Mouse (Mus musculus): ENCODE measurements around the gene Nenf. TPM values are rescaled to one million over a fixed set of nuclear protein-coding genes. Genes with fewer than 3 reads are reported as not detected.

Gene Nenf
- polyA plus RNA-seq, 1 experiment from 2014 or later, result 25.5 TPM

DNA sequence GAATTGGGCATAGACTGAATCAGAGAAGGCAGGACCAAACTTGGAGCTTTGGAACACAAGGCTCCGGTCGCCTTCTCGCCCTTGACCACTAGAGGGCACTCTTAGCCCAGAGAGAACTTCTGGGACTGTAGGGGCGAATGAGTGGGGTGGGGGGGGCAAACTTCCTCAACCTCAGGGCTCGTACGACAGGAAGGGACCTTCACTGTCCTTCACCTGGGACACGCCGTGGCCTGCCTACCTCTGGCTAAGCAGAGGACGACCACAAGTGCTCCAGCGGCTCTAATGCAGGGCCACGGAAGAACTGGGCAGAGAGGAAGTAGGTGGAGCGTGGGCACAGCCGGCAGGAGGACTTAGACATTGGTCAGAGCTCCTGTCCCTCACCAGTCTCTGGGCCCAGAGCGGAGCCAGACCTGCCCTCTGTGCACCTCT, 5.5 kb downstream of the Nenf start:
- peaks cover 2% of the 10 kb centered on the region; the same call in 1 of the 2 replicates for H3K36me3 ChIP-seq (ENCODE audit: control insufficient read depth, insufficient read depth)
- H3K9me3 ChIP-seq (replicated peaks; ENCODE audit: control insufficient read depth, low read length), result no peaks in the 10 kb centered on the region; the same call in 1 of the 2 replicates
- H3K4me2 ChIP-seq (ENCODE audit: low read depth, low read length), result peak overlapping the region; percentile 72
- peaks cover 9% of the 10 kb centered on the region for H3K4me1 ChIP-seq (ENCODE audit: control insufficient read depth, low read depth, low read length)
- WGBS (ENCODE audit: insufficient replicate concordance), result 0% methylated on average over 14 of the region's 14 CpGs
- 0 out of 2 replicates have a peak overlapping the region, but pooled peaks have one; percentile 43 for H3K27ac ChIP-seq (ENCODE audit: low read length)
- H3K9ac ChIP-seq (ENCODE audit: low read depth, low read length), result peak overlapping the region; percentile 63
- peak overlapping the region; percentile 69 for H3K4me3 ChIP-seq (ENCODE audit: low read depth, low read length)
- ATAC-seq (ENCODE audit: low read depth), result peak; percentile 91
- no peaks in the 10 kb centered on the region for H3K27me3 ChIP-seq (ENCODE audit: control insufficient read depth, insufficient read depth, low read depth, low read length)

DNA sequence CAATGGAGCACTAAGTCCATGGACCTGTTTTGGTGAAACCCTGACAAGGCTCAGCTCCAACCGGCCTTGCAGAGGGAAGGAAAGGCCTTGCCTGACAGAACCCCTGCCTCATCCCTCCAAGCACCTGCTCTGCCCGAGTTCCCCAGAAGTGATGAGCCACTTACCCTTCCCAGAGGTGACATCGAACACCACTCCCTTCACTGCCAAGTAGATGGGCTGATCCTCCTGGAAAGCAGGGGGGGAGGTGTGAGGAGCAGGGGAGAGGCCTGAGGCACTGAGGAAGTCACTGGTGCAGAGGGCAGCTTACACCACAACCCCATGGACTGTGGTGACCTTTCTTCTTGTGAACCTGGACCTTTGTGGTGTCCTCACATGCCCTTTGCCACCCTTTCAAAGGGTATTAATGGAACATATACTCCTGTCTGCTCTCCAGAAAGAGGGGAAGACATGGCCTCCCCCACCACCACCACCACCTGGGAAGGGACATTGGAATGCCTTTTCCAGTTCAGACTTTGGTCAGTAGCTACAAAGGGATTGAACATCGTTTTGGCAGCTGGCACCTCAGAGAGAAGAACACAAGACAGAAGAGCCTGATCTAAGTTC, 6.6 kb downstream of the Nenf start:
- H3K4me2 ChIP-seq (ENCODE audit: low read depth, low read length), result no peak overlapping the region
- no peak overlapping the region for H3K27ac ChIP-seq (ENCODE audit: low read length)
- H3K4me3 ChIP-seq (ENCODE audit: low read depth, low read length), result no peak overlapping the region
- no peak overlapping the region for H3K9ac ChIP-seq (ENCODE audit: low read depth, low read length)
- H3K36me3 ChIP-seq (ENCODE audit: control insufficient read depth, insufficient read depth), result peaks cover 2% of the 10 kb centered on the region; the same call in 1 of the 2 replicates
- no peaks in the 10 kb centered on the region; the same call in 1 of the 2 replicates for H3K9me3 ChIP-seq (replicated peaks; ENCODE audit: control insufficient read depth, low read length)
- ATAC-seq (ENCODE audit: low read depth), result no peak
- H3K27me3 ChIP-seq (ENCODE audit: control insufficient read depth, insufficient read depth, low read depth, low read length), result no peaks in the 10 kb centered on the region
- H3K4me1 ChIP-seq (ENCODE audit: control insufficient read depth, low read depth, low read length), result peaks cover 3% of the 10 kb centered on the region
- 70% methylated on average over 4 of the region's 4 CpGs for WGBS (ENCODE audit: insufficient replicate concordance)

DNA sequence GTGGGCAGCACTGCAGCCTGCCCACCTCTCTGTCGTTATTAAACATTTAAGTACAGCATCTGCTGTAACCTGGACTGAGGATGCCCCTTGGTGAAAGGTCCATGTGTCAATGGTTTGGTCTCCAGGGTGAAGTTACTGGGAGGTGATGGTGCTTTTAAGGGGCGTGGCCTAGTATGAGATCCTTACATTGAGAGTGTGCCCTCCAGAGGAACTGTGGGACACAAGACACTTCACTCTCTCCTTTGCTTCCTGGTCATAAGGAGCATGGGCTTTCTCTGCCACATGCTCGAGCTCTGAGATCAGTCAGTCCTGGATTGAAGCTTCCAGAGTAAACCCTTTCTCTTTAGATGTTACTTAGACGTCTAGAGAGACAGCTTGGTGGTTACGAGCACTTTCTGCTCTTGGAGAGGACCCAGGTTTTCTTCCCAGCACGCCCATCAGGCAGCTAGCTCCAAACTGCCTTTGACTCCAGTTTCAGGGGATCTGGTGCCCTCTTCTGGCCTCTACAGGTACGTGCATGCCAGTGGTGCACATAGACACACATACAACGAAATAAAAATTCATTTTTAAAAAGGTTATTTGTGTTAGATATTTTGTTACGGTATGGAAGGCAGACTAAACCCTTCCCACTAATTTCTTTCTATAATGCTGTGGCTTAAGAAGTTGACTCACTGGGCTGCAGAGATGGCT, 10.1 kb downstream of the Nenf start:
- H3K27ac ChIP-seq (ENCODE audit: low read length), result no peak overlapping the region
- H3K27me3 ChIP-seq (ENCODE audit: control insufficient read depth, insufficient read depth, low read depth, low read length), result no peaks in the 10 kb centered on the region
- H3K4me3 ChIP-seq (ENCODE audit: low read depth, low read length), result no peak overlapping the region
- peaks cover 2% of the 10 kb centered on the region; the same call in 1 of the 2 replicates for H3K36me3 ChIP-seq (ENCODE audit: control insufficient read depth, insufficient read depth)
- no peak overlapping the region for H3K4me2 ChIP-seq (ENCODE audit: low read depth, low read length)
- no peaks in the 10 kb centered on the region; the same call in 1 of the 2 replicates for H3K9me3 ChIP-seq (replicated peaks; ENCODE audit: control insufficient read depth, low read length)
- ATAC-seq (ENCODE audit: low read depth), result no peak
- no peak overlapping the region for H3K9ac ChIP-seq (ENCODE audit: low read depth, low read length)
- WGBS (ENCODE audit: insufficient replicate concordance), result 70% methylated on average over 9 of the region's 9 CpGs
- no peaks in the 10 kb centered on the region for H3K4me1 ChIP-seq (ENCODE audit: control insufficient read depth, low read depth, low read length)

DNA sequence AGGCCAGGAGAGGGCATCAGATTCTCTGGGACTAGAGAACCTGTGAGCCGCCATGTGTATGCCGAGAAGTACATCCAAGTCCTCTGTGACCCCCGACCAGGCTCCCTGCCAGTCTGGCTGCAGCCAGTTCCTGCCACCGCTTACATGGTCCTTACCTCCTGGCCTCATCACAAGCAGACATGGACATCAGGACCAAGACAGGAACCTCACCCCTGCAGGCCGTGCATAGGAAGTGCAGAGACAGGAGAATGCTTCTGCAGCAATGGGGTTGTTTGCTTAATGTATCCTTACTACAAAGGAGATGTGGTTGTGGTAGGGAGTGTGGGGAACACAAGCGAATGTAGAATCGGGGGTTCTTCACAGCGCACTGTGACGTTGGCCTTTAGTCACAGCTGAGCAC, 11.7 kb downstream of the Nenf start:
- ATAC-seq (ENCODE audit: low read depth), result no peak
- H3K9ac ChIP-seq (ENCODE audit: low read depth, low read length), result no peak overlapping the region
- no peaks in the 10 kb centered on the region for H3K4me1 ChIP-seq (ENCODE audit: control insufficient read depth, low read depth, low read length)
- no peak overlapping the region for H3K4me2 ChIP-seq (ENCODE audit: low read depth, low read length)
- no peak overlapping the region for H3K27ac ChIP-seq (ENCODE audit: low read length)
- H3K9me3 ChIP-seq (replicated peaks; ENCODE audit: control insufficient read depth, low read length), result no peaks in the 10 kb centered on the region; the same call in 1 of the 2 replicates
- WGBS (ENCODE audit: insufficient replicate concordance), result 82% methylated on average over 9 of the region's 9 CpGs
- no peaks in the 10 kb centered on the region for H3K27me3 ChIP-seq (ENCODE audit: control insufficient read depth, insufficient read depth, low read depth, low read length)
- H3K4me3 ChIP-seq (ENCODE audit: low read depth, low read length), result no peak overlapping the region
- peaks cover 2% of the 10 kb centered on the region; the same call in 1 of the 2 replicates for H3K36me3 ChIP-seq (ENCODE audit: control insufficient read depth, insufficient read depth)

DNA sequence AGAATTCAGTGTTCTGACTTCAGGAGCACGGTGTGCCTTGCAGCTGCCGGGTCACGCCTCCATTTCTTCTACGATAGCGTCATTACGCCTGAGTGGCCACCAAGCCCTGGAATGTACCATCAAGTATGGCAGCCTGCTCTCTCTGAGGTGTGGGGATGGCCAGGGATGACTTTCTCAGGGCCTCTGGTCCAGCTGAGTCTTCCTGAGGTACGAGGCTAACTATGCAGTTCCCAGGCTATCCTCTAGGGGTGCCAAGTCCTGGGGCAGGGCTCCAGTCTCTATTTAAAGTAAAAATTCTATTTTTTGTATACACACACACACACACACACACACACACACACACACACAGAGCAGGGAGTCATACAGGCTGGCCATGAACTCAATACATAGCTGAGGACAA, 12.4 kb downstream of the Nenf start:
- no peak overlapping the region for H3K9ac ChIP-seq (ENCODE audit: low read depth, low read length)
- ATAC-seq (ENCODE audit: low read depth), result no peak
- WGBS (ENCODE audit: insufficient replicate concordance), result 69% methylated on average over 7 of the region's 7 CpGs
- no peaks in the 10 kb centered on the region for H3K4me1 ChIP-seq (ENCODE audit: control insufficient read depth, low read depth, low read length)
- H3K36me3 ChIP-seq (ENCODE audit: control insufficient read depth, insufficient read depth), result peaks cover 2% of the 10 kb centered on the region; the same call in 1 of the 2 replicates
- no peak overlapping the region for H3K4me3 ChIP-seq (ENCODE audit: low read depth, low read length)
- H3K9me3 ChIP-seq (replicated peaks; ENCODE audit: control insufficient read depth, low read length), result no peaks in the 10 kb centered on the region; the same call in 1 of the 2 replicates
- H3K27ac ChIP-seq (ENCODE audit: low read length), result no peak overlapping the region
- H3K27me3 ChIP-seq (ENCODE audit: control insufficient read depth, insufficient read depth, low read depth, low read length), result no peaks in the 10 kb centered on the region
- no peak overlapping the region for H3K4me2 ChIP-seq (ENCODE audit: low read depth, low read length)

DNA sequence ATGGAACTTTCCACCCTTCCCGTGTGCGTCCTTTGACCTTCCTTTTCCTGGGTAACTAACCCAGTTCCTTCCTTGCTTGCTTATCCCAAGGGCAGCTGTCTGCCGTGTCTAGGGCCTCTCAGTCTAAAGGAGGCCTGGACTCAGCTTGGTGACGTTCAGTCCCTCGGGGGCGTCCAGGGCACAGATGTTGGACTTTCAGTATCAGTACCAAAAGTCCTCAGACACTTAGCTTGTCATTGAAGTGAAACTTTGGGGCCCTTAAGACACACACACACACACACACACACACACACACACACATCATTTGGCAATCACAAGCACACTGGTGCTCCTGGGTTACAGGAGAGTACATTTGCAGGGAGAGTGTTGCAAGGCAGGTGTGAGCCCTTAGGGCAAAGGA, 13.8 kb downstream of the Nenf start:
- Histone ChIP-seq H3K9ac (ENCODE audit: low read depth, low read length) (no peak overlapping the region), H3K4me2 (ENCODE audit: low read depth, low read length) (no peak overlapping the region), H3K36me3 (ENCODE audit: control insufficient read depth, insufficient read depth) (peaks cover 2% of the 10 kb centered on the region; the same call in 1 of the 2 replicates), H3K9me3 (replicated peaks; ENCODE audit: control insufficient read depth, low read length) (no peaks in the 10 kb centered on the region; the same call in 1 of the 2 replicates), H3K27ac (ENCODE audit: low read length) (no peak overlapping the region), H3K27me3 (ENCODE audit: control insufficient read depth, insufficient read depth, low read depth, low read length) (no peaks in the 10 kb centered on the region), H3K4me1 (ENCODE audit: control insufficient read depth, low read depth, low read length) (no peaks in the 10 kb centered on the region), H3K4me3 (ENCODE audit: low read depth, low read length) (no peak overlapping the region)
- ATAC-seq (ENCODE audit: low read depth), result no peak
- WGBS (ENCODE audit: insufficient replicate concordance), result 64% methylated on average over 6 of the region's 6 CpGs

DNA sequence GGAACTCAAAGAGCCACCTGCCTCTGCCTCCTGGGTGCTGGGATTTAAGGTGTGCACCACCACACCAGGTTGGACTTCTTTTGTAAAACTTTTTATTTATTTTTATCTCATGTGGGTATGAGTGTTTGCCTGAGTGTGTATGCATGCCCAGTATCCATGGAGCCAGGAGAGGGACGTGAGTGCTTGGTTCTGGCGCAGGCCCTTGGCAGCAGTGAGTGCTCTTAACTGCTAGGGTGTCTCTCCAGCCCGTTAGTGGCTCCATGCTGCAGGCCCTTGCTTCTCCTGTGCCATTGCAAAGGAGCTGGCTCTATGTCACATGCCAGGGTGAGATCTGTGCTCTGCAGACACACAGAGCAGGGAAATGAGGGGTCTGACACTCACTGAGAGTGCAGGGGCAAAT, 14.3 kb downstream of the Nenf start:
- H3K4me2 ChIP-seq (ENCODE audit: low read depth, low read length), result no peak overlapping the region
- H3K36me3 ChIP-seq (ENCODE audit: control insufficient read depth, insufficient read depth), result peaks cover 2% of the 10 kb centered on the region; the same call in 1 of the 2 replicates
- 50% methylated on average over 3 of the region's 3 CpGs for WGBS (ENCODE audit: insufficient replicate concordance)
- H3K9ac ChIP-seq (ENCODE audit: low read depth, low read length), result no peak overlapping the region
- no peaks in the 10 kb centered on the region for H3K27me3 ChIP-seq (ENCODE audit: control insufficient read depth, insufficient read depth, low read depth, low read length)
- ATAC-seq (ENCODE audit: low read depth), result no peak
- no peak overlapping the region for H3K4me3 ChIP-seq (ENCODE audit: low read depth, low read length)
- no peaks in the 10 kb centered on the region; the same call in 1 of the 2 replicates for H3K9me3 ChIP-seq (replicated peaks; ENCODE audit: control insufficient read depth, low read length)
- no peak overlapping the region for H3K27ac ChIP-seq (ENCODE audit: low read length)
- H3K4me1 ChIP-seq (ENCODE audit: control insufficient read depth, low read depth, low read length), result no peaks in the 10 kb centered on the region

DNA sequence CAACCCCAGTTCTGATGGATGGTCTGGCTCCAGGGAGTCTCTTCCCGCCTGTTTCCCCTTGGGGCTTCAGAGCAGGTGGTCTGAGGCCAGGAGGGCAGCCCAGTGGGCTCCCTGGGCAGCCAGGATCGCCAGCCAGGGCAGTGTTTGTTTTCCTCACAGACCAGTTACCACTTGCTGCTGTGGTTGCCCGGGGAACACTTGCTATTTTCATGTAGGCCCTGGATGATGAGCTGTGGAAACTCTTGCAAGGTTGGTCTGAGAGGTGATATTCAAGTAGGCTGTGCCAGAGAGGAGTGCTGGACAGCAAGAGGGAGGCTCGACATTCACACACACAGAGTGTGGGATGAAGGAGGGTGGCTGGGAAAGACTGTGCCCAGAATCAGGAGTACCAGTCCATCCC, 16.1 kb downstream of the Nenf start:
- Histone ChIP-seq H3K9me3 (replicated peaks; ENCODE audit: control insufficient read depth, low read length) (no peaks in the 10 kb centered on the region), H3K9ac (ENCODE audit: low read depth, low read length) (no peak overlapping the region), H3K27ac (ENCODE audit: low read length) (no peak overlapping the region), H3K4me1 (ENCODE audit: control insufficient read depth, low read depth, low read length) (no peaks in the 10 kb centered on the region), H3K4me3 (ENCODE audit: low read depth, low read length) (no peak overlapping the region), H3K36me3 (ENCODE audit: control insufficient read depth, insufficient read depth) (no peaks in the 10 kb centered on the region), H3K4me2 (ENCODE audit: low read depth, low read length) (no peak overlapping the region), H3K27me3 (ENCODE audit: control insufficient read depth, insufficient read depth, low read depth, low read length) (no peaks in the 10 kb centered on the region)
- WGBS (ENCODE audit: insufficient replicate concordance), result 40% methylated on average over 4 of the region's 4 CpGs
- no peak for ATAC-seq (ENCODE audit: low read depth)

All from liver, embryonic 16.5 days (tissue).